Mouse (Mus musculus) myocyte (in vitro differentiated cells): ENCODE results near the gene Lif.
A peak's percentile ranks its signal among the peaks of the same experiment; 100 is the strongest.

ENCODE experiments used
- CEBPB ChIP-seq: IDR thresholded peaks from 2 replicates; pipeline ENCODE4 v1.6.1; 2011; ENCODE audit warnings: mild to moderate bottlenecking, moderate library complexity; ENCODE audit not compliant: poor library complexity, insufficient read depth, severe bottlenecking
- E2F4 ChIP-seq: IDR thresholded peaks from one replicate; pipeline ENCODE4 v1.6.1; 2011; ENCODE audit warnings: mild to moderate bottlenecking, control low read depth, moderate library complexity; ENCODE audit not compliant: insufficient read depth
- MAX ChIP-seq: IDR thresholded peaks from one replicate; pipeline ENCODE4 v1.6.1; 2011; ENCODE audit warnings: low read depth, mild to moderate bottlenecking, control low read depth
- POLR2A ChIP-seq: IDR thresholded peaks from one replicate; pipeline ENCODE4 v1.6.1; 2011; ENCODE audit warnings: low read depth, mild to moderate bottlenecking, control low read depth, moderate library complexity; ENCODE audit not compliant: insufficient read length
- POLR2AphosphoS2 ChIP-seq: IDR thresholded peaks from one replicate; pipeline ENCODE4 v1.6.1; 2011; ENCODE audit warnings: low read depth, control low read depth; ENCODE audit not compliant: insufficient read length
- TCF12 ChIP-seq: IDR thresholded peaks from one replicate; pipeline ENCODE4 v1.6.1; 2011; ENCODE audit warnings: mild to moderate bottlenecking, control low read depth; ENCODE audit not compliant: poor library complexity, insufficient read depth, severe bottlenecking
- TCF3 ChIP-seq: IDR thresholded peaks from one replicate; pipeline ENCODE4 v1.6.1; 2011; ENCODE audit warnings: low read depth, control low read depth; ENCODE audit not compliant: insufficient read length
- USF1 ChIP-seq: IDR thresholded peaks from one replicate; pipeline ENCODE4 v1.6.1; 2011; ENCODE audit warnings: low read depth, mild to moderate bottlenecking, control low read depth, moderate library complexity

- no peak for TF ChIP-seq POLR2A
- no peak for TF ChIP-seq E2F4
- TF ChIP-seq MAX: no peak
- no peak for TF ChIP-seq USF1
- TF ChIP-seq TCF3: no peak
- TF ChIP-seq CEBPB: peak; percentile 58; the same call in 1 of the 2 replicates
- no peak for TF ChIP-seq TCF12
- TF ChIP-seq POLR2AphosphoS2: peak; percentile 56
Measured at GRCm38 (mm10) chr11:4308514-4309450, 51.4 kb downstream of the Lif start.
